Mouse (Mus musculus) heart, adult 2 months (tissue): ENCODE data around the gene Glipr1l2.
"Not testable (repeated sequence)": the region's sequence is repeated elsewhere in the genome, so short reads cannot be mapped to it uniquely, and the experiment has no call there.

Experiments used
- CTCF ChIP-seq: fragments of 200-600 bp; IDR thresholded peaks from 2 replicates; pipeline ENCODE4 v1.8.1; 2022; ENCODE audit warnings: antibody characterized with exemption, mild to moderate bottlenecking, moderate library complexity
- POLR2A ChIP-seq: fragments of 200-500 bp; IDR thresholded peaks from 2 replicates; pipeline ENCODE4 v1.6.1; 2011; ENCODE audit warnings: mild to moderate bottlenecking, low read depth, low read length, control low read depth; ENCODE audit not compliant: insufficient read depth

GRCm38 (mm10) chr10:112044283-112044682 is 38.9 kb upstream of the Glipr1l2 start:
- not testable (repeated sequence) for TF ChIP-seq CTCF, POLR2A
